Mouse (Mus musculus): ENCODE measurements around the gene Gm38100. TPM values are rescaled to one million over a fixed set of nuclear protein-coding genes. Genes with fewer than 3 reads are reported as not detected.

The Gm38100 gene
- polyA plus RNA-seq, 1 experiment = 0.11 TPM

DNA sequence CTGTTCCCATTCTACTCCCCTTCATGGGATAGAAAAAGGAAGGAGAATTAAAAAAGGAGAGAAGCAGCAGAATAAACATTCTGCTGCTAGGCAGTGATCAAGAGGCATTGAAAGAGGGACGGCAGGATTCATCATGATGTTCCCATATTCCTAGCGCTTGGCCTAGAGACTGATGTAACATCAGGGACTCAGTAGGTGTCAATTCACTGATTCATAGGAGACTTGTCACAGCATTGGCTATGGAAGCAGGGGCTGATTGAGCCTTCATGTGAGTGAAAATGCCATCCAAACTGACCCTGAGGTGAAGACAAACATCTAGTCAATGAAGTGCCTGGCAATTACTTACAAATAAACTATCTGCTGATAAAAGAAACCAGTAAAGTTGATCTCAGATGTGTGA lies 30.7 kb downstream of the Gm38100 start:
- Histone ChIP-seq H3K27me3 (replicated peaks) (no peaks in the 10 kb centered on the region), H3K4me3 (replicated peaks) (no peak overlapping the region), H3K4me1 (no peaks in the 10 kb centered on the region), H3K9me3 (peaks cover 7% of the 10 kb centered on the region), H3K36me3 (replicated peaks; ENCODE audit: low read length) (no peaks in the 10 kb centered on the region)
- TF ChIP-seq GATA1 (IDR thresholded peaks at IDR 0.05; ENCODE audit: borderline replicate concordance, low read length) (no peak), FLI1 (IDR thresholded peaks at IDR 0.05; ENCODE audit: low read length) (no peak)

DNA sequence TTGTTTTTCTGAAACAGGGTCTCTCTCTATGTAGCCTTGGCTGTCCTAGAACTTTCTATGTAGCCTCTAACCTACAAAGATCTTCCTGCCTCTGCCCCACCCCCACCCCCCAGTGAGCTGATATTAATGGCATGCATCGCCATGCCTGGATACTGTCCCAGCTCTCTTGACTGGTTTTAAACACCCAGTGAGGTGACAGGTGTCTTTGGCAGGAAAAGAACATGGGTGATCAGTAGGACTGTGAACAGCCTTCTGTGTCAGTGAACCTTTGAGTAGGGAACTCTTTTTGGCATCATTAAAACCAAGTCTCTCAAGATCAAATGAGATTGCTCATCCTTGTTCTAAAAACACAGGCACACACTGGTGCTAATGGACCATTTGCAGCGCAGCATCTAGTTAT lies 41.7 kb downstream of the Gm38100 start:
- no peaks in the 10 kb centered on the region; the same call in 1 of the 2 replicates for H3K9me3 ChIP-seq
- H3K4me1 ChIP-seq = no peaks in the 10 kb centered on the region
- no peaks in the 10 kb centered on the region for H3K36me3 ChIP-seq (replicated peaks; ENCODE audit: low read length)
- no peak for TF ChIP-seq GATA1 (IDR thresholded peaks at IDR 0.05; ENCODE audit: borderline replicate concordance, low read length)
- TF ChIP-seq FLI1 (IDR thresholded peaks at IDR 0.05; ENCODE audit: low read length) = no peak
- H3K4me3 ChIP-seq (replicated peaks) = no peak overlapping the region
- H3K27me3 ChIP-seq (replicated peaks) = no peaks in the 10 kb centered on the region

DNA sequence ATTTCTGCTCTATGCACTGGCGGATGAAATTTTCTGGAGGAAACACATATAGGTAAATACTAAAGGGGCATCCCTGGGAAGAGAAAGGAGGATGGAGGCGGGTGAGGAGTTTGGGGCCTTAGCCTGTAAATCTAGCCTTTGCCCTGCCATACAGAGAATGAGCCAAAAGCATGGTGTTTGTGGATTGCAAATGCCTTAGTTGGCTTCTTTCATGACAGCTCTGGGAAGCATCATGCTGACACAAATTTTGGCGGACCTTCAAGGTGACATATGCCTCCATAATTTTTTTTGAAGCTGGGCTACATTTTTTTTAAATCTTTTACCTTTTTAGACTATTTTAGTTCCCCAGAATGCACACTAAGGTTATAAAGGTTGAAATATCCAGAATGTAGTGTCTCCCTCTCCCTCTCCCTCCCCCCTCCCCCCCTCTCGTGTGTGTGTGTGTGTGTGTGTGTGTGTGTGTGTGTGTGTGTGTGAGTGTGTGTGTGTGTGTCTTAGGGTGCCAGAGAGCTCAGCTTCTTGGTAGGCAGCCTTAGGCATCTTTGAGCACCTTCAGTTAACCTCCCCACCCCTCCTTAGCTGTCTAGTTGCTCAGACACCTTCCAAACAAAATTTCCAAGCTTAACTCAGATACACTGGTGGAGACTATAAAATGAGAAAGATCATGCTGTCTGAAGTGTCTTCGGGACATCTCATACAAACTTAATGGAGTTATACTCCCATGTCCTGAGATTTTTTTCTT lies 47.0 kb downstream of the Gm38100 start:
- H3K4me3 ChIP-seq (replicated peaks) = no peak overlapping the region
- no peaks in the 10 kb centered on the region for H3K27me3 ChIP-seq (replicated peaks)
- no peaks in the 10 kb centered on the region for H3K36me3 ChIP-seq (replicated peaks; ENCODE audit: low read length)
- peaks cover 6% of the 10 kb centered on the region for H3K9me3 ChIP-seq
- TF ChIP-seq FLI1 (IDR thresholded peaks at IDR 0.05; ENCODE audit: low read length) (no peak), GATA1 (IDR thresholded peaks at IDR 0.05; ENCODE audit: borderline replicate concordance, low read length) (no peak)
- no peaks in the 10 kb centered on the region for H3K4me1 ChIP-seq

DNA sequence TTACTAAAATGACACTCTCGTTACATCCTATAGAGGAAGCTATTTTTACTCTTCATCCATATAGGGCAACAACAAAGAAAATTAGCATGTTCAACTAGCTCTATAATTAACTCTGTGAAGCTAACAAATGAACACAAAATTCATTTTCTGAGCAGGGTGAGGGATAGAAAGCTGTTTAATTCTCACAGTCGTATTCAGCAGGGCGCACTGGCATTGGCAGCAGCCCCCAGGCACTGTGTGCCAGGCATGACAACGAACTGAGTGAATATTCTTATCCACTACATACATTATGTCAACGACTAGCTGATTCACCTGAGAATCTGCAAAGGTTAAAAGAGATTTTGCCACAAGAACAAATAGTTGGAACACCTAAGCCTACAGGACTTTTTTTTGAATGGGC lies 50.6 kb downstream of the Gm38100 start:
- Histone ChIP-seq H3K9me3 (peaks cover 22% of the 10 kb centered on the region), H3K27me3 (replicated peaks) (no peaks in the 10 kb centered on the region), H3K4me1 (no peaks in the 10 kb centered on the region), H3K36me3 (replicated peaks; ENCODE audit: low read length) (no peaks in the 10 kb centered on the region), H3K4me3 (replicated peaks) (no peak overlapping the region)
- TF ChIP-seq FLI1 (IDR thresholded peaks at IDR 0.05; ENCODE audit: low read length) (no peak), GATA1 (IDR thresholded peaks at IDR 0.05; ENCODE audit: borderline replicate concordance, low read length) (no peak)

Other genes with a start within 250 kb of the Gm38100 start
- 1.0 and 3.9 TPM in 2 replicates for gene Opn3, start 227.6 kb upstream of the Gm38100 start, polyA plus RNA-seq (2012; ENCODE audit: insufficient read depth, low replicate concordance)
- 7.5 and 28.0 TPM in 2 replicates for gene Chml, start 227.4 kb upstream of the Gm38100 start, polyA plus RNA-seq (2012; ENCODE audit: insufficient read depth, low replicate concordance)
- gene Wdr64, start 221.7 kb upstream of the Gm38100 start, polyA plus RNA-seq (2012; ENCODE audit: insufficient read depth, low replicate concordance) = not detected in 2 replicates
- gene Exo1, start 39.7 kb upstream of the Gm38100 start, polyA plus RNA-seq (2012; ENCODE audit: insufficient read depth, low replicate concordance) = 0.58 TPM in 1 of 2 replicates, not detected in the other
- not detected in 2 replicates for gene Rbm8a2, start 58.8 kb downstream of the Gm38100 start, polyA plus RNA-seq (2012; ENCODE audit: insufficient read depth, low replicate concordance)

Data from megakaryocyte, embryonic 14.5 days (primary cell).